ENCODE assay signal across 10 mouse cellular contexts in the genomic region with DNA sequence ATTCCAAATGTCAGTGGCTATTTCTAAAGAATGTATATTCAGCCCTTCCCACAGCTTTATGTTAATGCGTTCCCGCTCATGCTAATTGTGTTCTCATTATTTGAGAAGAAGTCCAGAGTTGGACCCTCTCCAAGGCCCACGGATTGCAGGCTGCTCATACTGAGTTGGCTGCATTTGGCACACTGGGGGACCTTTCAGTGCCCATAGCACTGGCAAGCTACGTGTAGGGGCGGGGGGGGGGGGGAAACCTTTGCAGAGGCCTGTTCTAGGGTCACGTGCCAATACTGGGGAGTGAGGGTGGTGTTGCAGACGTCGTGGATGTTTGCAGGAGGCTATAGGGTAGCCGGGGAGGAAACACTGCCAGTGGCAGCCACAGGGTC.
DNase-seq lines count a peak whose midpoint lies in the region; ATAC-seq and TF ChIP-seq lines count a peak whose summit lies in the region.
"Had no signal": no experiment of that assay in that cellular context is flagged by ENCODE, and none has a peak within 500 bp of the region (broad histone marks: within the 10 kb centered on the region; RNA-seq: fewer than 3 reads in every experiment).

No protein-coding gene starts in this region.

- WGBS in heart, embryonic 11.5 days (ENCODE audit: insufficient replicate concordance) = 24% methylated on average over 9 of the region's 9 CpGs
- WGBS in lung, embryonic 16.5 days = 23% methylated on average over 9 of the region's 9 CpGs
- 21% methylated on average over 9 of the region's 9 CpGs for WGBS in lung, postnatal 0 days
- WGBS in hindbrain, embryonic 15.5 days = 9% methylated on average over 9 of the region's 9 CpGs
- WGBS in liver, embryonic 11.5 days = 33% methylated on average over 9 of the region's 9 CpGs

- no peaks in the 10 kb centered on the region for H3K9me3 ChIP-seq in heart, embryonic 11.5 days (replicated peaks; ENCODE audit: control insufficient read depth, low read length)
- H3K9me3 ChIP-seq in lung, embryonic 16.5 days (ENCODE audit: control insufficient read depth, low read length) = no peaks in the 10 kb centered on the region
- H3K9me3 ChIP-seq in lung, postnatal 0 days (ENCODE audit: low read length) = no peaks in the 10 kb centered on the region
- H3K9me3 ChIP-seq in hindbrain, embryonic 15.5 days = no peaks in the 10 kb centered on the region
- no peaks in the 10 kb centered on the region for H3K9me3 ChIP-seq in liver, embryonic 11.5 days (ENCODE audit: control insufficient read depth, low read length)
- H3K9me3 ChIP-seq: liver, embryonic 15.5 days had no signal

- H3K4me2 ChIP-seq in heart, embryonic 11.5 days = no peak overlapping the region
- peak overlapping the region; percentile 20; the same call in 1 of the 2 replicates for H3K4me2 ChIP-seq in lung, embryonic 16.5 days (ENCODE audit: low read depth, low read length)
- no peak overlapping the region for H3K4me2 ChIP-seq in lung, postnatal 0 days (replicated peaks; ENCODE audit: low read depth, low read length)
- peak overlapping the region; percentile 33 for H3K4me2 ChIP-seq in hindbrain, embryonic 15.5 days
- H3K4me2 ChIP-seq in liver, embryonic 11.5 days = no peak overlapping the region
- H3K4me2 ChIP-seq: liver, embryonic 15.5 days had no signal

- H3K4me1 ChIP-seq in heart, embryonic 11.5 days (ENCODE audit: control insufficient read depth, insufficient read depth, low read length) = no peaks in the 10 kb centered on the region
- H3K4me1 ChIP-seq in lung, embryonic 16.5 days (replicated peaks; ENCODE audit: control insufficient read depth, insufficient read depth, low read length) = peaks cover 5% of the 10 kb centered on the region; the same call in 1 of the 2 replicates
- no peaks in the 10 kb centered on the region for H3K4me1 ChIP-seq in lung, postnatal 0 days (ENCODE audit: insufficient read depth, low read depth, low read length)
- H3K4me1 ChIP-seq in hindbrain, embryonic 15.5 days (replicated peaks) = peaks cover 19% of the 10 kb centered on the region
- H3K4me1 ChIP-seq in liver, embryonic 11.5 days (replicated peaks; ENCODE audit: control insufficient read depth, insufficient read depth, low read length) = no peaks in the 10 kb centered on the region
- H3K4me1 ChIP-seq: liver, embryonic 15.5 days had no signal

- no peaks in the 10 kb centered on the region for H3K36me3 ChIP-seq in heart, embryonic 11.5 days (ENCODE audit: control insufficient read depth, insufficient read depth, low read length)
- H3K36me3 ChIP-seq in lung, embryonic 16.5 days (ENCODE audit: control insufficient read depth, insufficient read depth, low read length) = no peaks in the 10 kb centered on the region
- no peaks in the 10 kb centered on the region for H3K36me3 ChIP-seq in lung, postnatal 0 days (ENCODE audit: insufficient read depth, low read length)
- H3K36me3 ChIP-seq in hindbrain, embryonic 15.5 days = no peaks in the 10 kb centered on the region
- H3K36me3 ChIP-seq in liver, embryonic 11.5 days (ENCODE audit: control insufficient read depth, insufficient read depth, low read length) = no peaks in the 10 kb centered on the region
- H3K36me3 ChIP-seq: liver, embryonic 15.5 days had no signal

- no peaks in the 10 kb centered on the region for H3K27me3 ChIP-seq in heart, embryonic 11.5 days (ENCODE audit: control insufficient read depth, insufficient read depth, low read length)
- H3K27me3 ChIP-seq in lung, embryonic 16.5 days (ENCODE audit: control insufficient read depth, insufficient read depth, low read depth, low read length) = peaks cover 2% of the 10 kb centered on the region; the same call in 1 of the 2 replicates
- H3K27me3 ChIP-seq in lung, postnatal 0 days (replicated peaks; ENCODE audit: insufficient read depth, low read length) = no peaks in the 10 kb centered on the region
- 0 out of 2 replicates have a peak, but pooled peaks cover 3% of the 10 kb centered on the region for H3K27me3 ChIP-seq in hindbrain, embryonic 15.5 days
- H3K27me3 ChIP-seq in liver, embryonic 11.5 days (replicated peaks; ENCODE audit: control insufficient read depth, insufficient read depth, low read length) = peaks cover 5% of the 10 kb centered on the region; the same call in 1 of the 2 replicates
- H3K27me3 ChIP-seq: CH12.LX; liver, embryonic 15.5 days had no signal

- no peak for DNase-seq in heart, postnatal 4 days
- no peak for DNase-seq in lung, postnatal 0 days (ENCODE audit: low spot score)
- DNase-seq in right cerebral cortex, postnatal 14 days = peak; percentile 74
- DNase-seq in liver, embryonic 11.5 days (ENCODE audit: low spot score) = no peak
- DNase-seq in gastrocnemius, postnatal 4 days (ENCODE audit: low spot score in 2 of 2) = no peak

- H3K27ac ChIP-seq in heart, embryonic 11.5 days (ENCODE audit: low read depth, low read length) = no peak overlapping the region
- no peak overlapping the region for H3K27ac ChIP-seq in lung, embryonic 16.5 days (ENCODE audit: low read length)
- H3K27ac ChIP-seq in lung, postnatal 0 days (ENCODE audit: low read length) = no peak overlapping the region
- H3K27ac ChIP-seq in hindbrain, embryonic 15.5 days (replicated peaks) = peak overlapping the region; percentile 48; the same call in 1 of the 2 replicates
- H3K27ac ChIP-seq in liver, embryonic 11.5 days (ENCODE audit: low read depth, low read length) = no peak overlapping the region
- H3K27ac ChIP-seq: liver, embryonic 15.5 days had no signal

- ATAC-seq in heart, embryonic 11.5 days (replicated peaks; ENCODE audit: insufficient number of reproducible peaks, low FRiP score, low TSS enrichment) = 0 out of 2 replicates have a peak, but pooled peaks have one; percentile 39
- ATAC-seq in lung, embryonic 16.5 days (ENCODE audit: low read depth) = 0 out of 2 replicates have a peak, but pooled peaks have one; percentile 23
- ATAC-seq in lung, postnatal 0 days = no peak
- ATAC-seq in hindbrain, embryonic 15.5 days (ENCODE audit: low FRiP score, low read depth) = peak; percentile 72
- no peak for ATAC-seq in liver, embryonic 11.5 days (replicated peaks; ENCODE audit: low FRiP score)

- H3K4me3 ChIP-seq in heart, embryonic 11.5 days (ENCODE audit: low read depth, low read length) = no peak overlapping the region
- no peak overlapping the region for H3K4me3 ChIP-seq in lung, embryonic 16.5 days (ENCODE audit: low read length)
- H3K4me3 ChIP-seq in lung, postnatal 0 days (ENCODE audit: low read depth, low read length) = no peak overlapping the region
- no peak overlapping the region for H3K4me3 ChIP-seq in hindbrain, embryonic 15.5 days
- H3K4me3 ChIP-seq in liver, embryonic 11.5 days (ENCODE audit: low read depth, low read length) = no peak overlapping the region
- H3K4me3 ChIP-seq: liver, embryonic 15.5 days had no signal

- no peak for TF ChIP-seq EP300 in lung, postnatal 0 days (IDR thresholded peaks at IDR 0.05)

- no peak overlapping the region for H3K9ac ChIP-seq in heart, embryonic 11.5 days (ENCODE audit: low read depth, low read length)
- no peak overlapping the region for H3K9ac ChIP-seq in lung, embryonic 16.5 days (ENCODE audit: low read length)
- H3K9ac ChIP-seq in lung, postnatal 0 days (replicated peaks; ENCODE audit: low read depth) = no peak overlapping the region
- no peak overlapping the region for H3K9ac ChIP-seq in hindbrain, embryonic 15.5 days
- H3K9ac ChIP-seq in liver, embryonic 11.5 days (ENCODE audit: low read depth, low read length) = no peak overlapping the region
- H3K9ac ChIP-seq: liver, embryonic 15.5 days had no signal

- TF ChIP-seq CTCF in lung, postnatal 0 days (IDR thresholded peaks at IDR 0.05) = no peak

Comparison
In these comparisons a context has a peak if more than half of its experiments do, and no peak if none do; other contexts are left out.
1. ATAC-seq: peak in heart, embryonic 11.5 days (single experiment), lung, embryonic 16.5 days (single experiment) and hindbrain, embryonic 15.5 days (single experiment); none in lung, postnatal 0 days (single experiment) and liver, embryonic 11.5 days (single experiment).
2. H3K4me2 ChIP-seq: peak in lung, embryonic 16.5 days (single experiment) and hindbrain, embryonic 15.5 days (single experiment); none in heart, embryonic 11.5 days (single experiment), lung, postnatal 0 days (single experiment) and liver, embryonic 11.5 days (single experiment).